Mouse (Mus musculus): ENCODE results near the gene Kctd5.
"Not testable (repeated sequence)": the region's sequence is repeated elsewhere in the genome, so short reads cannot be mapped to it uniquely, and the experiment has no call there.

Kctd5 gene

DNA sequence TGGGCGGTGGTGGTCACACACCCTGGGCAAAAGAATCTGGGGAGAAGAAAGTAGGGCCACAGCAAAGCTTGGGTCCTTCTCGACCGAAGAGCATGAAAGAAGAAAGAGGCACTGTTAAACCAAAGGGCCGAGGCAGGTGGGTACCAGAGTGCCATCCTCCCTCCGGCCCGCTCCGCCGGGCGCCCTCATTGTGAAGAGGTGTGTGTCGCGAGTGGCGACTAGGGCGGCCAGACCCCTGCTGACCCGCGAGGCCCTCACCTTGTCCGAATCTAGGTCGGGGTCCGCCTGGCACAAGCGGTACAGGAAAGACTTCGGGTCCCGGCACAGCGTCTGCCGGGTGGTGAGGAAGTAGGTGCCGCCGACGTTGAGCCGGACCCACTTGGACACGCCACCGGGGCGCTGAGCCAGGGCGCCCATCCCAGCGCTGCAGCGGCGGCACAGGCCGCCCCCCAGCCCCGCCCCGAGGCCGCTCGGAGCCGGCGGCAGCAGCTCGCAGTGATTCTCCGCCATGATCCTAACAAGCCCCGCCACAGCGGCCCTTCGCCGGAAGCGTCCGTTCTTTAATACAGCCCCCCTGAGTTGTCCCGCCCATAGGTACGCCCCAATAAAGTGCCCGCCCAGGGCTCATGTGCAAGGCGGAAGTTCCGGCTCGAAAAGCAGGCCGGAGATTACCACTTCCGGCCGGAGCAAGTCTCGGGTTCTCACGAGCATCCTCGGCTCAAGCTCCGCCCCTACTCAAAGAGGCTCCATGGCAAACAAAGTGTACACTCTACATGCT, at the start of gene Kctd5:
TSS of gene Kctd5 (minus strand) at position 567 of the 778 bp plus-strand sequence.
- peak; percentile 85 to 93 for DNase-seq (ENCODE audit: low spot score in 2 of 2)

DNA sequence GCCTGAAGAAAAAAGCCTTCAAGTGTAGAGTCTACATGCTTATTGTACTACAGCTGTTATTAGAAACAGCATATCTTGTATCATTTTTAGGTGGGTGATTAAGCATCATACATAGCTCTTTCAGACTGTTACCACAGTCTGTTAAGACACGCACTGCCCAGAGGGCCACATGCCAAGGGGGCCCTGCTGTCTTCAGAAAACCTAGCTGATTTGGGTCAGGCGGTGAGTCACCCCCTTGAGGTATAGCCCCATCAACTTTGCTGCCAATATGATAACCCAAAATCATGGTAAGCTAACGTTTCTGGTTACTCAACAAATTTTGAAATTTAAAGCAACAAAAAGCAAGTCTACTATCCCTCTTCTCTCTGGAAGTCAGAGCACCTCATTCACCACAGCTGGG, 46.2 kb upstream of the Kctd5 start:
- no peak for DNase-seq (ENCODE audit: low spot score in 2 of 2)

DNA sequence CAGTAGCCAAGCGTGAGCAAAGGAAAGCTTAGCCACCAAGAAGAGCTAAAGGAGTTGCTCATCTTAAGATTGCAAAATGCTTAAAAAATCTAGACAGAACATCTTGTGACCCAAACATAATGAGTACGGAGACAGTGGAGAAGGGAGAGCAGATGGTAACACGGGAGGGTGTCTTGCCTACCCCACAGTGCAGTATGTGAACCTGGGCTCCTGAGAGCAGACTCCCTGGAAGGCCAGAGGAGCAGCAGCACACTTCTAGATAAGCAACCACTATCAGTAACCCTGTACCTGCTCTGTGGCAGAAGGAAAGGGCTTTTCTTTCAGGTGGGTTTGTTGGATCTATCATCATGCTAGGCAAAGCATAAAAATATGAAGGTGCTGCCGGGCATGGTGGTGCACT, 39.7 kb upstream of the Kctd5 start:
- no peak for DNase-seq (ENCODE audit: low spot score in 2 of 2)

DNA sequence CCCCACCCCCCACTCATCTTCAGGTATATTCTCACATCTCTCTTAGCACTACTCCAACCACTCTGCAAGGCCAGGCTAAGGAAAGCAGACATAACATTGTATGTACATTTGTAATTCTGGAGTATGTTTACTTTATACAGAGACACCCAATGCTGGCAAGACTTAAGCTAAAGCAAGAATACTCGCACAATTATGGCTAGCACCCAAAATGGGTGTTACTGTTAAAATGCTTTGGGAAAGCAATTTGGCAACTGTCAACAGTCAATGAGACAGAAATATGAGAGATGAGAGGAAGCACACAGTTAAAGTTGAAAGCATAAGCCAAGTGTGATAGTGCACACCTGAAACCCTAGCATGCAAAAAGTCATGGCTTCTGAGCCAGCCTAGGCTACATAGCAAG, 38.0 kb upstream of the Kctd5 start:
- no peak for DNase-seq (ENCODE audit: low spot score in 2 of 2)

DNA sequence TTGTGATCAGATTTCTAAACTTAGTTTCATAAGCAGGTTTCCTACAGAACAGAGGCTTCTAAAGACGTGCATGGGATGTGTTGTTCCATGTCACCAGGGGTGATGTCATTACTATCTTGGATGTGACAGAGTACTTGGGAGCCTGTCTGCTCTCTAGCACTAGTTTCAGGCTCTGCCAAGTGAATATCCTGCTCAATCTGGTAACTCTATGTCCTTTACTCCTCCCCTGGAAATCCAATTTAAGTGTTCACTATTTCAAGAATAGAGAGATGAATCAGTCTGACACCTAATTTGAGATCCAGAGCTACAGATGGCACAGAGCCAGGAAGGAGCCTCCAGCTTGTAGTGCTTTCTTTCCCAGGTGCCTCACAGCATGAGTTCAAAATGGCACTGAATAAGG, 35.6 kb upstream of the Kctd5 start:
- no peak for DNase-seq (ENCODE audit: low spot score in 2 of 2)

DNA sequence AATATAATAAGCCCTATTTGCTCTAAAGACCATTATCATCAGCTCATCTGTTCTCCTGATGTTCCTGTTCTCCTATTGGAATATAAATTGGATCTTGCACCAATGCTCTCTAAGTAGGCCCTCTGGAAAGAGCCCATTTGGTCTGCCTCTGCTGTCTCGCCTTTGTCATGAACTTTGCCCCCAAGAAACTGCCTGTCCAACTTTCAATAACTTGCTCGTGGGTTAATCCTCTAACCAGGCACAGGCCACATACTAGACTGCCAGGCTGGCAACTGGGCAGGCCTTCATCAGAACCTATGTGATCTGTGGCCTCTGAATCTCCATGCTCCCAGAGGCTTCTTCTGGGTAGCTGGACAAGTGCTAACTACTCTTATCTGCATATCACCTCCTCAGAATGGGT, 31.8 kb upstream of the Kctd5 start:
- DNase-seq (ENCODE audit: low spot score in 2 of 2): no peak

DNA sequence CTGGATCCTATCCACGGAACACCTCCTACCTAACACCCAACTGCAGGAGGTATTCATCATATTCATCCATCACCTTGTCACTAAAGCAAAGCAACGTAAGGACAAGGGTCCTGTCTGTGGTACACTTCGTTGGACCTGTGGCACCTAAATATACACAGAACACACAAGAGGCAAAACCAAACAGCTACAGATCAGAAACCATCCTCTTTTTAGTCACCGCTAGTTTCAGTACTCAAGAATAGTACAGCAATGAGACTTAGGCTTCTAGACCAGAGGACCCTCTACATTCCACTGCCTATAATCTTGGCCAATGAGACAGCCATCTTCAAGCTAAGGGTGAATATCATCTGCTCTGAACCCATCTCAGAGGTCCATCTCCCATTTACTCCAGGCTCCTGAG, 25.1 kb upstream of the Kctd5 start:
- DNase-seq (ENCODE audit: low spot score in 2 of 2): no peak

DNA sequence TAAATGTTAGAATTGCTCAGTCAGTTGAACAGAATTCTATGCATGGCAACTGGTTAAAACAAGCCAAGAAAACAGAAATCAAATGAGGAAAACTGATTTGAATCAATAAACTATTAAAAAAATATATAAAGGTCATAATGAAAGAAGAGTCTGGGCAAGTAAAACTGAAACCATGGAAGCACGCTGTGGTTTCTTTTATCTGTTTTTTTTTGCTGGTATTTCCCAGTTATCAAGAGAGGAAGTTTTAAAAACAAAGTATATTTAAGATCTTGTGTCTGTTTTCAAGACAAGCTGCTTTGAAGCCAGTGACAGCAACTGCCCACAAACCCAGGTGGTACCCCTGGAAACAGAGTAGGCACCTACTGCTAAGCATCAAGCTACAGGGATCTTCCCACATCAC, 17.3 kb upstream of the Kctd5 start:
- DNase-seq (ENCODE audit: low spot score in 2 of 2): no peak

DNA sequence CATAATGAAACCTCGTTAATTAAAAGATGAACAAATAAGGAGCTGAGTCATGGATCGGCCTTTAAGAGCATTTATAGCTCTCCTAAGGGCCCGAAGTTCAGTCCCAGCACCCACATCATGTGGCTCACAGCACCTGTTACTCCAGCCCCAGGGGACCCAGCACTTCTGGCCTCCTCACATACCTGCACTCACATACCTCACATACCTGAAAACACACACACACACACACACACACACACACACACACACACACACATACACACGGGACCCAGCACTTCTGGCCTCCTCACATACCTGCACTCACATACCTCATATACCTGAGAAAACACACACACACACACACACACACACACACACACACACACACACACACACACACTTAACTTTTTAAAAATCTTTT, 13.1 kb upstream of the Kctd5 start:
- not testable (repeated sequence) for DNase-seq (ENCODE audit: low spot score in 2 of 2)

DNA sequence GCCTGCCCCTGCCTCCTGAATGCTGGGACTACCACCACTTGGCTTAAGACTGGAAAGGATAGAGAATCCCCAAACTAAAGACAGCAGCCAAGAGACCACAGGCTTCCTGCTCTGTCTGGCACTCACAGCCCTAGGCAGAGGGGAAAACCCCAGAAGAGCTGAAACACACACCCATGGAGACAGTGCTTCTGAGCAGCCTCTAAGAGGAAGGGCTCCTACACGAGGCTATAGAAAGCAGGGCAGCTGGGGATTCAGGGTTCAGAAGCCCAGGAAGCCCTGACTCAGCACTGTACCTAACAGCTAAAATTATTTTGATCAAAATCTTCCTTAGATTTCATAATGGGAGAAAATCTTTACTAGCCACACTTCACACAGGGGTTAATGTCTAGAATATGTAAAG, 11.3 kb upstream of the Kctd5 start:
- no peak for DNase-seq (ENCODE audit: low spot score in 2 of 2)

DNA sequence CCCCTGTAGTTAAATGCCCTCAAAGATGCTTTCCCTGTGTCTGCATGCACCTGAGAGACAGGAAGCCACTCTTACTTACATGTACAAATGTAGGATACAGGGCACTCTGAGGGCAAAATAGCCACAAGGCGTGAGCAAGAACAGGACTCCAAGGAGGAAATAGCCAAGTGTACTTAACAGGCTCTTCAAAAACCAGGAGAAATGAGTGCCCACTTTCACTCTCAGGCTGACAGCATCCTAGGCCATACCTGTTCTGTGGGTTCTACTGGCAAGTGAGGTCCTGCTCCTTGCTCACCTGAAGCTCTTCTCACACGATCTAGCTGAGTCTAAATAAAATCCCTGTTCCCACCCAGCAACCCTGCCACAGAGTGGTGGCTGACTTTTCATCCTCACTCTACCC, 3.8 kb upstream of the Kctd5 start:
- DNase-seq (ENCODE audit: low spot score in 2 of 2): no peak

DNA sequence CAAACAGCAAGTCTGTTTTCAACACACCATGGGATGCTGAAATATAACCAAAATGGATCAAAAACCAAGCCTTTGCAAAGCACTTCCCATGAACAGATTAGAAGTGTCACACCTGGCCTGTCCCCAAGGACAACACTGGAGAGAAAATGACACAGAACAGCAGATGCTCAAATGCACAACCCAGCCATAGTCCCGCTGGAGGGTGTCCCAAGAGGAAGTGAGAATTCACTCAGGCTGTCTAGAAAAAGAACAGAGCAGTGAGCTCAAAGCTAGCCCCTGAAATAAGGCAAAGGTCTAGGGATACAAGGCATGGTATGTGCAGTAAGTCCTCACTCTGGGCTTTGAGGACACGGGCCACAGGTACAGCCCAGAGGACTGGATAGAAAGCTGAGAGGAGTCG, 3.8 kb downstream of the Kctd5 start:
- DNase-seq (ENCODE audit: low spot score in 2 of 2): no peak

DNA sequence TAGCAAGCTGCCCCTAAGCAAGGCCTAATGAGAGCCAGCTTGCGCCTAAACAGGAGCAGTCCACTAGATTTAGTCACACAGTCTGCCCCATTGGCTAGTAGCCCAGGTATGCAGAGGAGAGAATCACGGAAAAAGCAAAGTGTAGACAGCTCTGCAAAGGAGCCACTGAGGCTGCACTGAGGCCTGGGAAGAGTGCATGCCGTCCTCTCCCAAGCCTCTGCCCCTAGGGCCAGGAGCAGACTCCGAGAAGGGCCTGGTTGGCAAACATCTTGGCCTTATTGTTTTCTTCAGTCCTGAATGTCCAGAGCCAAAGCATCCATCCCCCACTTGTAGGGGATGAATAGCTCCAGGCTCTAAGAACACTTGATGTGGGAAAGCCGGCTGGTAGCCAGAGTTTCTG, 5.0 kb downstream of the Kctd5 start:
- no peak for DNase-seq (ENCODE audit: low spot score in 2 of 2)

DNA sequence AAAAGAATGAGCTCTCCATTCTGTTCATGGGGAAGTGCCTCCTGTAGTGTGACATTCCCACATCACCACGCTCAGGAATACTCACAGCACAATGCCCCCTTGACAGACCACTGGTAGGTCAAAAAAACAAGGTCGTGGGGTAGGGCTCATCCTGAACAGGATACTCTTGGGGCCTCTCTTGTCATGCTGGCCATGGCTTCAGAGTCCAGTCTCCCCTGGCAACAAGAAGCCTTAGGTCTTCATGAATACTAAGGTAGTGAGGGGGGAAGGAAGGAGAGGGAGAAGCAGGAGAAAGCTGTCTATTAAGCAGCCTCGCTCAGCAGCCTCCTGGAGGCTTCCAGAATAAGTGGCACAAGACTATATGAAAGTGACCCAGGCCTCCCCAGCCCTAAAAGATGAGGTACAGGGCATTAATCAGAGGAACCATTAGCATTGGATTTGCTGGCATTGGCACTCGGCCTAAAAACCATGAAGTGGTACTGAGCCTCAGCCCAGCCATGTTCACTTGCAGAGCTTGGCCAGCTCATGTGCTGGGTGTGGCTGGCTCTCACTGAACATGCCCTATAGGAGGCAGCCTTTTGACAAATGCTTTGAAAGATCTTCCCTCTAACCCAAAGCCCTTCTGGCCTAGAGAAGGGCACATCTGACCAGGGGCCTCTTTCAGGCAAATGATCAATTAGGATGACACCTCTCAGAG, 10.7 kb downstream of the Kctd5 start:
- DNase-seq (ENCODE audit: low spot score in 2 of 2): no peak

DNA sequence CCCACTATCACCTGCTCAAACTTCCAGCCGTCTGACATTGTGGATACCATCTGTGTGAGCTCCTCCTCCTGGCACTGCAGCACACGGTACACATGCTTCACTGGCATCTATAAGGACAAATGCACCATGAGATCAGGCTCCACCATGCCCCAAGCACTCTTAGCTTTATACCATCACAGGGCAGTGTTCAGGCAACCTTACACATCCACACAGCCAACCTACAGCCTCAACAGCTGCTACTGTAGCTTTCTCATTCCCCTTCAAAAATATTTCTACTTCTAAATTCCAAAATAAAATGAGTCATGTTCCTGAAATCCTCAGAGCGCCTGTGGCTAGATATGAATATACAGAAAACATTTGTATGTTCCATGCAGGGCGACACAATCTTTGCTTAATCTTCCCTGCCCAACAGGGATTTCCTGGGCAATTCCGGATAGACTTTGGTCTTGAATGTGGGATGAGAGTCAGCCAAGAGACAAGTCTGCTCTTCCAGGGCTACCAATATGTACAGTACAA, 15.5 kb downstream of the Kctd5 start:
- no peak for DNase-seq (ENCODE audit: low spot score in 2 of 2)

DNA sequence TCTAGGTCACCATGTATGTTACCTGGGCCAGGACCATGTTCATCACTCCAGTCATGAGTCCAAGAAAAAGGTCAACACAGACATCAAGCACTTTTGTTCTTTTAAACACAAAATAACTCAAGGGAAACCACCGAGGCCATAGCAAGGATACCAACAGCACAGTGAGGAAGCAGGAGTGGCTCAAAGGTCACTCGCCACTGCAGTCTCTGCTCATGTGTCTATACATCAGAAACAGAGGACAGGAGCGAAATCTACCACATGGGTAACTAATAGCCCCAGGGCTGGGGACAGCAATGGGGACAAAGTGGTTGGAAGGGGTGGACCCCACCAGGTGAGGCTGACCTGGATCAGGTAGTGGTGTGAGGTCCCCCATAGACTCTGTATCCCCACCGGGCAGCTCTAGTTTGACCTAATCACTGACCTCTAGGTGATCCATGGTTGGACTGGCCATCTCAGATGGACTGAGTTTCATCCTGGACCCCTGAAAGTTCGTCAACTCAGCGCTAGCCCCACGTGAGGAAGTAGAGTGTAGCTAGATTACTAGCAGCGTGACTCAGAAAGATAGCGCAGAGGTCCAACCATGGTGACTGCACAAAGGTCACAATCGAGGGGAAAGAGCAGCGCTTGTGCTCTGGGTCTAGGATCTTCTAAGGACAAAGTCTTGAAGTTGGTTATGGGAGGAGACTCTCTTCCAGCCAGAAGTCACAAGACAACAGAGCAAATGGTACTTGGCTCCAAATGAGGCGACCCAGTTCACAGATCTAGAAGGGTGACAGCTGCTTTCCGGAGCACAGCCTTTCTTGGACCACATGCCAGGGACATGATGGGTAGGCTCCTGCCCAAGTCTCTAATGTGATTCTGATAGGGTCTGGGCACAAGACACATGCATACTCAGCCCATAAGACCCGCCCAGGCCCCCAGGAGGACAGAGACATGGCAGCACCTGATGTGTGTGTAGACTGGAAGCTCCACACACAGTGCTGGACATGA, 16.4 kb downstream of the Kctd5 start:
- DNase-seq (ENCODE audit: low spot score in 2 of 2): no peak

DNA sequence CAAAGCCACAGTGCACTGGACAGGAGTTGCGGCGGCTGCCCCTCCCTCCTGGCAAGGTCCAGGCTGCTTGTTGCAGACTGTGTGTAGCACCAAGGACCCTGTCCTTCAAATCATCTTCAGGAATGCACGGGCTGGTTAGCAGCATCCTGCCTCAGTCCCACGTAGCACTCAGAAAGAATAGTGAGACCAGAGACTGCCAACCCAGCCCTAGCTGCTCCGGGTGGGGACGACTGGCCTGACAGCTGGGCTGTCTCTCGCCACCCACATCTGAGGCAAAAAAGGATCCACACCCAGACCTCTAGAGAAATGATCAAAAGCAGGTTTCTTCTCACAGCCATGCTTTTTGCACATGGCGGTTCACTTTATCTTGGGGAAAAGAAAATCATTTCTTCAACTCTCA, 24.3 kb downstream of the Kctd5 start:
- no peak for DNase-seq (ENCODE audit: low spot score in 2 of 2)

DNA sequence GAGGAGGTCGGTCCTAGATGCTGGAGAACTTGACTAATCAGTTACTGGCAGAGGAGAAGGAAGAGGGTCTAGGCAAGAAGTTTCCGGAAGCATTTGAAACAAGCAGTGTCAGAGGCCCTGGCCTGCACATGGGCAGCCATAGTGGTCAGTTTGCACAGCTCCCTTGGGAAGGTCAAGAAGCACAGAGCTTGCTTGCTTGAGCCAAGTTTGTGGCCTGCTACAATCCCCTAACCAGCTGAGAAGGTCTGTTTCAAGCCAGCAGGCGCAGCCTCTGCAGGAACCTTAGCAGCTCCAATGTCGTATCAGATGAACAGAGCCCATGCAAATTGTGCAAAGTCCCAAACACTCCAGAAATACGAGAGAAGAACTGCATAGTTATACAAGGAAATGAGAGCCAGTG, 25.2 kb downstream of the Kctd5 start:
- DNase-seq (ENCODE audit: low spot score in 2 of 2): no peak

DNA sequence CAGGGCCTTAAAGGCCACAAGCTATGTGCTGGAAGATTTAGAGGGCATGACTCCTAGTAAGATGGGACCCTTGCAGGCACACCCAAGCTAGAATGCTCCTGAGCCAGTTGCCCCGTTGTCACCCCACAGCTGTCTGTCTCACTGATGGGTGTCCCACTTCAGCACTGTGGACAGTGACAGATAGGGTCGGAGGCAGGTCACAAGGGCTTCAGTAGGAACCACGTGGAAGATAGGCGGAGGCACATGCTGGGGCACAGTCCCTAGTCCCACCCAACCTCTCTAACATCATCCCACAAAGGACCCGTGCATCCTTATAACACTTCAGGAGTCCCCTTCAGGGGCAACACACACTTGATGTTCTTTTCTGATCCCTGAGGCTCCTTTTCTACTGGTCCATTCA, 27.3 kb downstream of the Kctd5 start:
- no peak for DNase-seq (ENCODE audit: low spot score in 2 of 2)

DNA sequence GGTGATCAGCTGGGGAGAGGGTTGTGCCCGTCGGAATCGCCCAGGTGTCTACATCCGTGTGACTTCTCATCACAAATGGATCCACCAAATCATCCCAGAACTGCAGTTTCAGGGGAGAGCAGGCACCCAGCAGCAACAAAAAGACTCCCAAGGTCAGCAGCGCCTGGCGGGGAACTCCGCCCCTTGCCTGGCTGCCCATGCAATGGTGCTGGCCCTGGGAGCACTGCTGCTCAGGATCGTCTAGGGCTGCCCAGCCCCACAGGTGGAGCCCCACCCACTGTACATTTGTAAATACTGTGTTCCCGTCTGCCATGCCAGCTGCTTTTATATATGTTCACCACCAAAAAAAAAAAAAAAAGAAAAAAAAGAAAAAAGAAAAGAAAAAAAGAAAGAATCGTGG, 27.7 kb downstream of the Kctd5 start:
- no peak for DNase-seq (ENCODE audit: low spot score in 2 of 2)

DNA sequence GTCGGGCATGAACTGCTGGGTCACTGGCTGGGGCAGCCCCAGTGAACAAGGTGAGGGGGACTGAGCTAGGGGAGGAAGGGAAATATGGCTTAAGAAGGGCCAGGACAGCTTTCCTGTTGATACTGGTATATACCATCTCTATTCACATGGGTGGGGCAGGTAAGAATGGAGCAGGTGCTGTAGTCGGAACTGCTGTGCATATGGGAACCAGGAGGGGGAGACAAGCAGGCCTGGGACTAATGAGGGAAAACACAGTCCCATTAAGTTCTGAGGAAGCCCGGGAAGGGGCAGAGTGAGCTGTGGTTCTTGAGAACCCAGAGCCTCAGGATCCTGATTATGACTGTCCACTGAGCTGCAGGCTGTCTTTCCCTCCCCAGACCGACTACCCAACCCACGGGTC, 28.8 kb downstream of the Kctd5 start:
- no peak for DNase-seq (ENCODE audit: low spot score in 2 of 2)

DNA sequence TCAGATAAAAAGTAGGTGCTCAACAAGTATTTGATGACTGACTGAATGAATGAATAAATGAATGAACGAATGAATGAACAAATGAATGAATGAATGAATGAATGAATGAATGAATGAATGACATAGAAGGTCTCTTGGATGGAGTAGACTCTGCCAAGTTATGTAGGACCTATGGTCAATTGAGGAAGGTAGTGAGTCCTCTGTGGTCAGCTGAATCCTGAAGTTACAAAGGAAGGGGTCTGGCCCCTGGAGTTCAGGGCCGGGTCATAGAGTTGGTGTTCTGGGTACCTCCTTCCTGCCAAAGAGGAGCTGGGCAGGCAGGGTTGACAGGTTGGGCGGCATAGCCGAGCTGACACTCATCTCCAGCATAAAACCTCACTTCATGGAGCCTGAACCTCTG, 35.4 kb downstream of the Kctd5 start, which contains the start of gene Prss27:
TSS of gene Prss27 (plus strand) at position 301 of the 400 bp plus-strand sequence.
- no peak for DNase-seq (ENCODE audit: low spot score in 2 of 2)
